Mouse (Mus musculus): ENCODE results near the gene Skp2.

GRCm38 (mm10) chr15:9118852-9119251 is 36.4 kb downstream of the Skp2 start:
- TF ChIP-seq POLR2A (IDR thresholded peaks at IDR 0.05; ENCODE audit: low read depth, low read length) (no peak), CTCF (IDR thresholded peaks at IDR 0.05; ENCODE audit: extremely low read depth, insufficient read length, insufficient replicate concordance, low read depth, low read length) (no peak)
